Mouse (Mus musculus) olfactory bulb, adult 2 months (tissue): ENCODE data around the gene Mdfi.

Experiments
- CTCF ChIP-seq: fragments of 200-500 bp; IDR thresholded peaks from 2 replicates; pipeline ENCODE4 v1.5.1; 2012; ENCODE audit warnings: low read depth, mild to moderate bottlenecking, low read length, moderate library complexity; ENCODE audit not compliant: insufficient read depth
- POLR2A ChIP-seq: fragments of 200-500 bp; IDR thresholded peaks from 2 replicates; pipeline ENCODE4 v1.6.1; 2012; ENCODE audit warnings: mild to moderate bottlenecking, low read depth, low read length, moderate library complexity; ENCODE audit not compliant: insufficient read depth

- TF ChIP-seq CTCF (no peak), POLR2A (no peak)
Measured at GRCm38 (mm10) chr17:47877715-47878377, 43.4 kb upstream of the Mdfi start.
